Mouse (Mus musculus): Measurements from ENCODE around the gene Foxp4.

DNA sequence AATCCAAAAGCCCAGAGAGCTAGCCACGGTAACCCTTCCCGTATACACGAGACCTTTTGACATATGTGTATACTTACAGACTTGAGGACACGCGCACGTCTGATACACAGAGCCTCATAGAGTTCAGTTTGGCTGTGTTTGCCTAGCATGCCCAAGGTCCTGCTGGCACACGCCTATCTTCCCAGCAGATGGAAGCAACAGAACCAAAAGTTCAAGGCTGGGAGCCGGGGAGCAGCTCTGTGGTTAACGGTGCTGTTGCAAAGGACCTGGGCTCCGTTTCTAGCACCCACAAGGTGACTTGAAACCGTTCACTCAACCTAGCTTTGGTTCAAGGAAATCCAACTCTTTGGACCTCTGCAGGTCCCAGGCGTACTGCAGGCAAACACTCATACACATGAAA, 25.0 kb upstream of the Foxp4 start:
- TF ChIP-seq CTCF (IDR thresholded peaks at IDR 0.05; ENCODE audit: borderline replicate concordance, insufficient read depth, low read length) (no peak), POLR2A (IDR thresholded peaks at IDR 0.05; ENCODE audit: low read depth, low read length) (no peak)

Data from embryonic fibroblast, embryonic 13.5 days (primary cell).